Mouse (Mus musculus) cerebellum, adult 18-20 months (tissue): ENCODE results near the gene Scoc.
"Not testable (repeated sequence)": the region's sequence is repeated elsewhere in the genome, so short reads cannot be mapped to it uniquely, and the experiment has no call there.

Experiments used
- DNase-seq, 2 experiments: peaks; one replicate each; pipeline ENCODE4 v3.0.0; 2021

Scoc gene

GRCm38 (mm10) chr8:83458222-83458621 is at the start of gene Scoc:
Gene Scoc, minus strand, starts transcription at chr8:83458391.
- DNase-seq: no peak

- no peak for DNase-seq
These were observed 1.4 kb upstream of the Scoc start for GRCm38 (mm10) chr8:83459606-83460005.

GRCm38 (mm10) chr8:83457121-83457520 is 1.1 kb downstream of the Scoc start:
- no peak for DNase-seq

GRCm38 (mm10) chr8:83451056-83451455 is 7.1 kb downstream of the Scoc start:
- no peak for DNase-seq

GRCm38 (mm10) chr8:83449960-83450359 is 8.2 kb downstream of the Scoc start:
- no peak for DNase-seq

GRCm38 (mm10) chr8:83443052-83443400 is 15.2 kb downstream of the Scoc start:
- no peak for DNase-seq

- DNase-seq: peak; percentile 97 to 99
These were observed 15.7 kb downstream of the Scoc start for GRCm38 (mm10) chr8:83442243-83443051.

GRCm38 (mm10) chr8:83441656-83442242 is 16.4 kb downstream of the Scoc start:
- DNase-seq: no peak

- DNase-seq: no peak
These were observed 21.1 kb downstream of the Scoc start for GRCm38 (mm10) chr8:83437077-83437476.

- no peak for DNase-seq
These were observed 29.1 kb downstream of the Scoc start for GRCm38 (mm10) chr8:83429071-83429524.

- DNase-seq: not testable (repeated sequence)
These were observed 29.6 kb downstream of the Scoc start for GRCm38 (mm10) chr8:83428621-83429020.

- DNase-seq: no peak
These were observed 31.2 kb downstream of the Scoc start for GRCm38 (mm10) chr8:83426949-83427348.

- no peak for DNase-seq
These were observed 32.0 kb downstream of the Scoc start for GRCm38 (mm10) chr8:83426104-83426759.

- no peak for DNase-seq
These were observed 33.0 kb downstream of the Scoc start for GRCm38 (mm10) chr8:83425202-83425601.

- no peak for DNase-seq
These were observed 35.0 kb downstream of the Scoc start for GRCm38 (mm10) chr8:83423032-83423825.

- no peak for DNase-seq
These were observed 36.8 kb downstream of the Scoc start for GRCm38 (mm10) chr8:83421354-83421753.

- DNase-seq: no peak
These were observed 39.2 kb downstream of the Scoc start for GRCm38 (mm10) chr8:83418805-83419516.

GRCm38 (mm10) chr8:83417970-83418369 is 40.2 kb downstream of the Scoc start:
- no peak for DNase-seq

- DNase-seq: no peak
These were observed 41.3 kb downstream of the Scoc start for GRCm38 (mm10) chr8:83416878-83417277.

GRCm38 (mm10) chr8:83408496-83408895 is 49.7 kb downstream of the Scoc start:
- no peak for DNase-seq

GRCm38 (mm10) chr8:83406836-83407235 is 51.4 kb downstream of the Scoc start:
- no peak for DNase-seq

- DNase-seq: no peak
These were observed 52.6 kb downstream of the Scoc start for GRCm38 (mm10) chr8:83405548-83405947.
